Mouse (Mus musculus): ENCODE measurements around the gene Hck. TPM values are rescaled to one million over a fixed set of nuclear protein-coding genes. Genes with fewer than 3 reads are reported as not detected.

Gene Hck
- polyA plus RNA-seq, 1 experiment, result 2.4 TPM

DNA sequence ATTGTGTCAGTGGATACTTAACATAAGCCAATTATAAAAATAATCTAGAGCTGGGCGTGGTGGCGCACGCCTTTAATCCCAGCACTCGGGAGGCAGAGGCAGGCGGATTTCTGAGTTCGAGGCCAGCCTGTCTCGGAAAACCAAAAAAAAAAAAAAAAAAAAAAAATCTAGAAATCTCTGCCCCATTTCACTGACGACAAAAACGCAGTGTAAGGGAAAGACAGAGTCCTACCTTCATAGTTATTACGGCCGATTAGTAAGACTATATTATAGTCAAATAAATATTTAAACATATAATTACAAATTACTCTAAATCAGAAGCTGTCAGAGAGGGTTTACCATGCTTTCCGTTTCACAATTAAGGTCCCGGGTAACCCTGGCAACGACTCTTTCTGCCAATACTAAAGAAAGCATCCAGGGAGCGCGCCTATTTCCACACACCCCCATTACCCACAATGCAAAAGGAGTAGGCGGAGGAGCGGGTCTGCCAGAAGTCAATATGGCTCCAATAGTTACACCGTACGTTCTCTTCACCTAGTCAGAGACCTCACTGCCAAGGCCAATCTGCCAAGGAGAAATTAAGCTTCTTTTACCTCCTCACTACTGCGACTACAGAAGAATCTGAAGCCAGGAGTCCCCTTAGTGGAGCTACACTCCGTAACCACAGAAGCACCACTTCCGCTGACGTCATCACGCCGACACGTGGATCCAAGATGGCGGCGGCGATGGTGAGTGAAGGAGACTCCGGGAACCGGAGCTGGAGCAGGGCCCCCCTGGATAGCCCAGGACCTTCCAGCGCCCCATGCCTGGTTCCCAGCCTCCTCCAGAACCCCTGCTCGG lies 52.8 kb downstream of the Hck start, which contains the start of gene Tm9sf4:
Gene Tm9sf4 (plus strand): TSS at position 460 of the 840 bp plus-strand sequence.
- Histone ChIP-seq H3K9ac (ENCODE audit: low read depth, poor library complexity, severe bottlenecking) (peak within 1 kb of the TSS; percentile 90), H3K27me3 (ENCODE audit: control insufficient read depth, insufficient read depth, low read length, poor library complexity, severe bottlenecking) (no peaks in the 10 kb centered on the region), H3K9me3 (replicated peaks; ENCODE audit: control insufficient read depth, insufficient read depth, low read length, poor library complexity, severe bottlenecking) (no peaks in the 10 kb centered on the region), H3K27ac (ENCODE audit: insufficient read depth, low read length) (peak within 1 kb of the TSS; percentile 82), H3K4me3 (ENCODE audit: low read depth, low read length) (peak within 1 kb of the TSS; percentile 93), H3K36me3 (ENCODE audit: control insufficient read depth, insufficient read depth, low read length, poor library complexity, severe bottlenecking) (peaks cover 3% of the 10 kb centered on the region; the same call in 1 of the 2 replicates), H3K4me1 (ENCODE audit: control insufficient read depth, insufficient read depth, low read length) (no peaks in the 10 kb centered on the region)
- TF ChIP-seq EP300 (IDR thresholded peaks at IDR 0.05; ENCODE audit: insufficient read depth, low read depth, low read length), result no peak
- TF ChIP-seq POLR2A (IDR thresholded peaks at IDR 0.05; ENCODE audit: insufficient read depth, low read length), result peak; percentile 28
- no peak for TF ChIP-seq CTCF (IDR thresholded peaks at IDR 0.05; ENCODE audit: low read depth, low read length)

DNA sequence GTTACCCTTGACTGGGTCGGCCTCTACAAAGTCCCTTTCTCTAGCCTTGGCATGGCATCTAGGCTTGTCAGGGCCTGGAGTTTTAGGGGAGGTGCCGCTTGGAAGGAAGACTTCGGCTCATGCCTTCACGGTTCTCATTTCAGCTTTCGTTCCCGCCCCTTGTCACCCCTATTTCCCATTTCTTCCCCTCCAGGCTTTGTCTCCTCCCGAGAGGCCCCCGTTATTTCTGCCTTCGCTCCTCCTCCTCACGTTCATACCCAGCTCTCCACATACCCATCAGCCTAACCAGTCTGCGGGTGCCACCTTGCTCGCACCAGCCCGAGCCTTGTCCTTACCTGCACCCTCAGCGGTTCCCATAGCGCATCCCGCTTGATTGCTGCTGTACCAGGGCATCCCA lies 53.4 kb downstream of the Hck start:
- Histone ChIP-seq H3K9ac (ENCODE audit: low read depth, poor library complexity, severe bottlenecking) (peak overlapping the region; percentile 90), H3K4me1 (ENCODE audit: control insufficient read depth, insufficient read depth, low read length) (no peaks in the 10 kb centered on the region), H3K27me3 (ENCODE audit: control insufficient read depth, insufficient read depth, low read length, poor library complexity, severe bottlenecking) (no peaks in the 10 kb centered on the region), H3K9me3 (replicated peaks; ENCODE audit: control insufficient read depth, insufficient read depth, low read length, poor library complexity, severe bottlenecking) (no peaks in the 10 kb centered on the region), H3K27ac (ENCODE audit: insufficient read depth, low read length) (no peak overlapping the region), H3K4me3 (ENCODE audit: low read depth, low read length) (peak overlapping the region; percentile 93), H3K36me3 (ENCODE audit: control insufficient read depth, insufficient read depth, low read length, poor library complexity, severe bottlenecking) (peaks cover 3% of the 10 kb centered on the region; the same call in 1 of the 2 replicates)
- TF ChIP-seq EP300 (IDR thresholded peaks at IDR 0.05; ENCODE audit: insufficient read depth, low read depth, low read length) (no peak), POLR2A (IDR thresholded peaks at IDR 0.05; ENCODE audit: insufficient read depth, low read length) (no peak), CTCF (IDR thresholded peaks at IDR 0.05; ENCODE audit: low read depth, low read length) (no peak)

DNA sequence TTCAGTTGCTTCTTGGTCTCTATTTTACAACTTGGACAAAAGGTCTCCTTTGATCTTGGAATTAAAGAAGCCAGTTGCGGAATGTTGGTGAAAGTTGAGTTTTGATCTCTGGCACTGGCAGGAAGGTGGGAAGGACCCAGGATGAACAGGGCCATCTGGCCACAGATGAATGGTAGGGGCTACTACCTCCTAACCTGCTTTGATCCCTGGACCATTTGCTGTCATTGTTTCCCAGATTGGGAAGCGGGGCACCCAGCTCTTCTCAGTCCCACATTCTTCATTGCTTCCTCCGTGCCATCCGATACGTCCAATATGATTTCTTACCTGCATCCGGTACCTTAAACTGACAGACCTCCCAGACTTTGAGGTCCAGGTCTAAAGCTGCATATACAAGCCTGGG lies 58.9 kb downstream of the Hck start:
- Histone ChIP-seq H3K4me1 (ENCODE audit: control insufficient read depth, insufficient read depth, low read length) (peaks cover 4% of the 10 kb centered on the region), H3K27me3 (ENCODE audit: control insufficient read depth, insufficient read depth, low read length, poor library complexity, severe bottlenecking) (no peaks in the 10 kb centered on the region), H3K27ac (ENCODE audit: insufficient read depth, low read length) (no peak overlapping the region)

DNA sequence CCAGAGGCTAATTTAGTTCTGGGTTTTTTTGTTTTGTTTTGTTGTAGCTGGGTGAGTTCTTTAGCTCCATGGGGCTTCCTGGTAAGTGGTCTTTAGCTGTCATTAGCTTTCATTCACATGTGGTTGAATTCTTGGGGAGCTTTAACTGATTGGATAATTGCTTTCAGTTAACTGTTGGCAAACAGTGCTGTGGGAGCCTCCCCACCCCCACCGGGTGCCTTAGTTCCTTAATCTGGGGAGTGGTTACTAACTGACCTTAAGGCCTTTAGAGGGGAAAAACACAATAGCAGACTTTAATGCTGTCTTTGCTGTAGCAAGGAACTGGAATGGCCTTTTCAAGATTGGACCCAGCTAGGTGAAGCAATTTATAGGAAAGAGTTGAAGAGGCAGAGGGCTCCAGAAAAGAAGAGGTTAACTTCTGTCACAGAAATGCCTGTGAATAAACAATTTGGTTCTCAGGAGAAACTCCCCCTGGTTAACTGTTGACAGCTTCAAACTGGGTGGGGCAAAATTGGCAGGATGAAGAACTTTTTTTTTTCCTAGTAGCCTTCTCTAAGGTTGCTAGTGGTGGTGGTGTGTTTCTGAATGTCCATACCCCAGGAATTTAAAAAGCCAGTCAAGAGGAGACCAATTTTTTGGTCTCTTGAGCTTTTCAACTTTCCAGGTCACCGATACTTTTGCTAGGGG lies 60.0 kb downstream of the Hck start:
- no peak overlapping the region for H3K4me3 ChIP-seq (ENCODE audit: low read depth, low read length)
- H3K9me3 ChIP-seq (replicated peaks; ENCODE audit: control insufficient read depth, insufficient read depth, low read length, poor library complexity, severe bottlenecking), result no peaks in the 10 kb centered on the region
- TF ChIP-seq POLR2A (IDR thresholded peaks at IDR 0.05; ENCODE audit: insufficient read depth, low read length) (no peak), EP300 (IDR thresholded peaks at IDR 0.05; ENCODE audit: insufficient read depth, low read depth, low read length) (peak; percentile 77)
- H3K4me1 ChIP-seq (ENCODE audit: control insufficient read depth, insufficient read depth, low read length), result peaks cover 4% of the 10 kb centered on the region
- H3K27ac ChIP-seq (ENCODE audit: insufficient read depth, low read length), result peak overlapping the region; percentile 88
- H3K36me3 ChIP-seq (ENCODE audit: control insufficient read depth, insufficient read depth, low read length, poor library complexity, severe bottlenecking), result peaks cover 2% of the 10 kb centered on the region; the same call in 1 of the 2 replicates
- 0 out of 2 replicates have a peak overlapping the region, but pooled peaks have one; percentile 43 for H3K9ac ChIP-seq (ENCODE audit: low read depth, poor library complexity, severe bottlenecking)
- H3K27me3 ChIP-seq (ENCODE audit: control insufficient read depth, insufficient read depth, low read length, poor library complexity, severe bottlenecking), result no peaks in the 10 kb centered on the region

More for the DNA sequence above, 58.9 kb downstream of the Hck start:
- H3K9me3 ChIP-seq (replicated peaks; ENCODE audit: control insufficient read depth, insufficient read depth, low read length, poor library complexity, severe bottlenecking), result no peaks in the 10 kb centered on the region
- TF ChIP-seq CTCF (IDR thresholded peaks at IDR 0.05; ENCODE audit: low read depth, low read length), result no peak
- TF ChIP-seq POLR2A (IDR thresholded peaks at IDR 0.05; ENCODE audit: insufficient read depth, low read length), result no peak
- TF ChIP-seq EP300 (IDR thresholded peaks at IDR 0.05; ENCODE audit: insufficient read depth, low read depth, low read length), result no peak
- no peak overlapping the region for H3K4me3 ChIP-seq (ENCODE audit: low read depth, low read length)
- H3K9ac ChIP-seq (ENCODE audit: low read depth, poor library complexity, severe bottlenecking), result no peak overlapping the region
- H3K36me3 ChIP-seq (ENCODE audit: control insufficient read depth, insufficient read depth, low read length, poor library complexity, severe bottlenecking), result peaks cover 3% of the 10 kb centered on the region; the same call in 1 of the 2 replicates

DNA sequence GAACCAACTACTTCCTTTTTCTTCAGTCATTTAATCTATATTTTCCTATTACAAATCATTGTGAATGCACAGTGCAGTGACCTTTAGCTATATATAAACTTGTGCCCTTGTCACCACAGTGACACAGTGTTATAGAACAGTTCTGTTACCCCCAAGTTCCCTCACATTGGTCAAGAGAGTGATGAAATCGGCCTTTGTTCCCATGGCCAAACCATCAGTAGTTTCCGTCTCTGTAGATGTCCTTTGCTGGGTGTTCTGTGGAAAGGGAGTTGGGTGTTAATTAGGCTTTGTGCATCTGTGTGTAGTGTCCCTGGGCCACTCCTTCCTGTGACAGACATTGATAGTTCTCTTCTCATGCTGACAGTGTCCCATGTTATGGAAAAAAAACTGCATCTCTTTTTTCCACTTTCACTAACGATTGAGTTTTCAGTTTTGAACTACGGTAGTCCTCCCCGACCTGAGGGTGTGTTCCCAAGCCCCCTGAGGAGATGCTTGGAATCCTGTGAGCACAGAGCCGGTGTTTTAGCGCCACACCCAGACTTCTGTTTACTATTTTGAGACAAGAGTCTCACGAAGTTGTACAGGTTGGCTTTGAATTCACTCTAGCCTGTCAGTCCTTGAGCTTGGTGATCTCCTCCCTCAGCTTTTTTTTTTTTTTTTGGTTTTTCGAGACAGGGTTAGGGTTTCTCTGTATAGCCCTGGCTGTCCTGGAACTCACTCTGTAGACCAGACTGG lies 62.4 kb downstream of the Hck start:
- Histone ChIP-seq H3K4me3 (ENCODE audit: low read depth, low read length) (no peak overlapping the region), H3K9me3 (replicated peaks; ENCODE audit: control insufficient read depth, insufficient read depth, low read length, poor library complexity, severe bottlenecking) (no peaks in the 10 kb centered on the region), H3K27ac (ENCODE audit: insufficient read depth, low read length) (peak overlapping the region; percentile 61; the same call in 1 of the 2 replicates), H3K4me1 (ENCODE audit: control insufficient read depth, insufficient read depth, low read length) (peaks cover 6% of the 10 kb centered on the region), H3K9ac (ENCODE audit: low read depth, poor library complexity, severe bottlenecking) (no peak overlapping the region), H3K27me3 (ENCODE audit: control insufficient read depth, insufficient read depth, low read length, poor library complexity, severe bottlenecking) (no peaks in the 10 kb centered on the region), H3K36me3 (ENCODE audit: control insufficient read depth, insufficient read depth, low read length, poor library complexity, severe bottlenecking) (no peaks in the 10 kb centered on the region)
- TF ChIP-seq POLR2A (IDR thresholded peaks at IDR 0.05; ENCODE audit: insufficient read depth, low read length), result no peak
- peak; percentile 71 for TF ChIP-seq EP300 (IDR thresholded peaks at IDR 0.05; ENCODE audit: insufficient read depth, low read depth, low read length)
